Mouse (Mus musculus) ES-E14 (cell line): Measurements from ENCODE around the gene Nme3. TPM values are rescaled to one million over a fixed set of nuclear protein-coding genes. Genes with fewer than 3 reads are reported as not detected.
A peak's percentile ranks its signal among the peaks of the same experiment; 100 is the strongest.

Experiments used
- DNase-seq: peaks from one replicate; pipeline ENCODE4 v3.0.0-alpha.2; 2013; ENCODE audit warnings: low read depth, low spot score
- H3K27ac ChIP-seq: 2 replicates; pipeline ENCODE4 v1.5.1; 2012; ENCODE audit warnings: low read depth, mild to moderate bottlenecking, low read length, moderate library complexity, mixed read lengths; ENCODE audit not compliant: poor library complexity, insufficient read depth, severe bottlenecking
- H3K36me3 ChIP-seq: 2 replicates; pipeline ENCODE4 v1.6.1; 2012; ENCODE audit warnings: mild to moderate bottlenecking, low read length, moderate library complexity, mixed read lengths; ENCODE audit not compliant: control insufficient read depth, poor library complexity, insufficient read depth, severe bottlenecking
- H3K4me1 ChIP-seq, 2 experiments: fragments of 150-350 bp in 1 of 2; sonication (generic) in 1 of 2; 2 replicates each; pipeline ENCODE4 v1.6.1; 2012; ENCODE audit warnings: low read length in 2 of 2, mild to moderate bottlenecking in 1 of 2, mixed read lengths in 1 of 2; ENCODE audit not compliant: control insufficient read depth in 2 of 2, insufficient read depth in 2 of 2, poor library complexity in 1 of 2
- H3K4me3 ChIP-seq, 2 experiments: fragments of 150-350 bp in 1 of 2; sonication (generic) in 1 of 2; 2 replicates each; pipeline ENCODE4 v1.5.1; 2012; ENCODE audit warnings: low read length in 2 of 2, low read depth in 1 of 2, mild to moderate bottlenecking in 1 of 2, mixed read lengths in 1 of 2; ENCODE audit not compliant: insufficient read depth in 1 of 2, poor library complexity in 1 of 2, severe bottlenecking in 1 of 2
- H3K9ac ChIP-seq: 2 replicates; pipeline ENCODE4 v1.6.1; 2012; ENCODE audit warnings: low read depth, mild to moderate bottlenecking, low read length, mixed read lengths; ENCODE audit not compliant: poor library complexity, insufficient read depth, severe bottlenecking
- H3K9me3 ChIP-seq: fragments of 150-350 bp; sonication (generic); 2 replicates; pipeline ENCODE4 v1.6.1; 2012; ENCODE audit warnings: low read depth, mild to moderate bottlenecking, low read length; ENCODE audit not compliant: control insufficient read depth, insufficient read depth
- CHD2 ChIP-seq: IDR thresholded peaks from 2 replicates; pipeline ENCODE4 v1.6.1; 2014; ENCODE audit warnings: mild to moderate bottlenecking, low read depth, low read length, inconsistent platforms
- HCFC1 ChIP-seq: IDR thresholded peaks from 2 replicates; pipeline ENCODE4 v1.6.1; 2012; ENCODE audit warnings: low read length, inconsistent platforms, borderline replicate concordance; ENCODE audit not compliant: insufficient read depth
- MAFK ChIP-seq: IDR thresholded peaks from 2 replicates; pipeline ENCODE4 v1.6.1; 2014; ENCODE audit warnings: mild to moderate bottlenecking, low read depth, low read length, inconsistent platforms; ENCODE audit not compliant: insufficient read depth
- ZC3H11A ChIP-seq: IDR thresholded peaks from 2 replicates; pipeline ENCODE4 v1.6.1; 2012; ENCODE audit warnings: low read depth, mild to moderate bottlenecking, inconsistent platforms, low read length, borderline replicate concordance
- ZNF384 ChIP-seq: IDR thresholded peaks from 2 replicates; pipeline ENCODE4 v1.6.1; 2012; ENCODE audit warnings: low read depth, low read length, inconsistent platforms
- in situ Hi-C, 2 experiments: fragments of 600-800 bp; cut with MboI; formaldehyde crosslinking; loops; one replicate each; pipeline ENCODE4 v1.15.1; 2025; ENCODE audit warnings: low sequenced_read_pairs in 2 of 2, inconsistent platforms in 1 of 2; ENCODE audit not compliant: unreplicated experiment in 2 of 2
- total RNA-seq: library from RNA; depleted of rRNA; stranded (reverse); fragments of 300-350 nt; gene quantifications from 2 replicates; pipeline ENCODE4 v1.2.3, GENCODE M21; 2012

Nme3 gene
- total RNA-seq, 1 experiment: 59.4 TPM

- no peak overlapping the region for H3K4me3 ChIP-seq
- peaks cover 6% of the 10 kb centered on the region; the same call in 1 of the 2 replicates for H3K36me3 ChIP-seq
- no peak overlapping the region for H3K9ac ChIP-seq
- no peak overlapping the region for H3K27ac ChIP-seq
- peaks cover 0 to 5% of the 10 kb centered on the region in 2 experiments; a peak in 1 of 4 replicates for H3K4me1 ChIP-seq
- no peaks in the 10 kb centered on the region for H3K9me3 ChIP-seq
- in situ Hi-C loops: no loop called here
- no peak for DNase-seq
- TF ChIP-seq ZC3H11A: no peak
- TF ChIP-seq HCFC1: no peak
- TF ChIP-seq MAFK: no peak
- no peak for TF ChIP-seq CHD2
- no peak for TF ChIP-seq ZNF384
These were observed 34.5 kb upstream of the Nme3 start for GRCm38 (mm10) chr17:24861785-24862184.

GRCm38 (mm10) chr17:24865776-24866175, 30.5 kb upstream of the Nme3 start, which contains the start of gene Igfals:
Igfals (plus strand) TSS chr17:24865997.
- Histone ChIP-seq H3K9me3 (no peaks in the 10 kb centered on the region), H3K4me3 (no peak within 1 kb of the TSS), H3K27ac (no peak within 1 kb of the TSS), H3K9ac (no peak within 1 kb of the TSS), H3K36me3 (peaks cover 8% of the 10 kb centered on the region; the same call in 1 of the 2 replicates), H3K4me1 (no peaks in the 10 kb centered on the region)
- DNase-seq: no peak
- TF ChIP-seq HCFC1 (no peak), ZC3H11A (no peak), ZNF384 (no peak), MAFK (no peak), CHD2 (no peak)
- in situ Hi-C loops: no loop called here

GRCm38 (mm10) chr17:24867914-24868313, 28.4 kb upstream of the Nme3 start:
- no peak overlapping the region for H3K4me3 ChIP-seq
- in situ Hi-C loops: no loop called here
- DNase-seq: no peak
- peaks cover 2% of the 10 kb centered on the region; the same call in 1 of the 2 replicates for H3K36me3 ChIP-seq
- H3K4me1 ChIP-seq: peaks cover 3% of the 10 kb centered on the region in 2 experiments; a peak in 2 of 4 replicates
- no peaks in the 10 kb centered on the region for H3K9me3 ChIP-seq
- no peak overlapping the region for H3K27ac ChIP-seq
- TF ChIP-seq CHD2 (no peak), ZC3H11A (no peak), HCFC1 (no peak), ZNF384 (no peak), MAFK (no peak)
- H3K9ac ChIP-seq: no peak overlapping the region

GRCm38 (mm10) chr17:24873695-24874404, 22.4 kb upstream of the Nme3 start:
- Histone ChIP-seq H3K9ac (no peak overlapping the region; the same call in 1 of the 2 replicates), H3K36me3 (no peaks in the 10 kb centered on the region), H3K4me3 (0 out of 4 replicates have a peak overlapping the region, but pooled peaks of 1 of the 2 experiments have one; percentile 0), H3K4me1 (peaks cover 8 to 19% of the 10 kb centered on the region in 2 experiments; a peak in 3 of 4 replicates), H3K27ac (peak overlapping the region; percentile 69; the same call in 1 of the 2 replicates), H3K9me3 (no peaks in the 10 kb centered on the region)
- TF ChIP-seq CHD2 (peak; percentile 78), ZC3H11A (no peak)
- in situ Hi-C loops: no loop called here
- DNase-seq: no peak

- TF ChIP-seq HCFC1 (no peak), ZC3H11A (no peak), ZNF384 (no peak), CHD2 (no peak), MAFK (no peak)
- Histone ChIP-seq H3K9me3 (no peaks in the 10 kb centered on the region), H3K4me1 (peaks cover 8 to 21% of the 10 kb centered on the region in 2 experiments; a peak in 3 of 4 replicates), H3K36me3 (no peaks in the 10 kb centered on the region), H3K9ac (no peak overlapping the region), H3K27ac (peak overlapping the region; percentile 69; the same call in 1 of the 2 replicates), H3K4me3 (no peak overlapping the region)
- in situ Hi-C loops: no loop called here
- no peak for DNase-seq
These were observed 21.9 kb upstream of the Nme3 start for GRCm38 (mm10) chr17:24874405-24874745.
